Mouse (Mus musculus) ES-Bruce4 (cell line): ENCODE measurements around the gene Pde4d.

Experiments
- CTCF ChIP-seq: IDR thresholded peaks from one replicate; pipeline ENCODE4 v1.8.1; 2011; ENCODE audit warnings: low read depth, low read length
- POLR2A ChIP-seq: IDR thresholded peaks from one replicate; pipeline ENCODE4 v1.8.1; 2011; ENCODE audit warnings: low read length; ENCODE audit not compliant: insufficient read depth

DNA sequence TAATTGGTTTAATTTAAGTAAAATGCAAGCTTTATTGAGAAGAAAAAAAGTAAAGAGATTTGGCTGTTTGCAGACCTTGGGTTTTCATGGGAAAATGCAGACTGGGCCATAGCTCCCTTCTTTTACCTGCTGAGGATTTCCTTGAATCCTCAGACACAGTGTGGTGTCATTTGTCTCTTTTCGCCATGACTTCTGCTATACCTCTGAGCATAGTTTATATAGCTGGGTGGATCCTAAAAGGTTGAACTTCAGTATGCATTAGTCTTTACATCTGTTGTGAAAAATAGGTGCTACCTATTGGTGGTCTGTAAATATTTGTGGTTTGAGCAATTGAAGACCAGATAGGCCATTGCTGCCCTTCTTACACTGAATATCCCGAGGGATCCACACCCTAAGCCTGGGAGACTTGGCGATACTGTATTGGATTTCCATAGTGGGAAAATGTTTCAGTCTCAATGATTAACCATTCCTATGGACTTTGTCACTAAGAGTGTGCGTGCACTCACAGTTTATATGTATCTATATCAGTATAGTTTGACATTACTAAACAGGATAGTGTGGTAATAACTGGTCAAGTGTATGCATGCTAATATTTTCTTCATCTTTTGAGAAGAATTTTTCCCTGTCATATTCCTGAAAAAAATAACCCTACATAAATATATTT lies 819.0 kb downstream of the Pde4d start:
- TF ChIP-seq POLR2A (no peak), CTCF (no peak)
